Mouse (Mus musculus): ENCODE data around the gene Prm3.

Prm3 gene

GRCm38 (mm10) chr16:10771769-10772510 is 18.8 kb downstream of the Prm3 start:
- no peak for ATAC-seq (ENCODE audit: low TSS enrichment)

GRCm38 (mm10) chr16:10770531-10771325 is 20.0 kb downstream of the Prm3 start:
- ATAC-seq (ENCODE audit: low TSS enrichment), result no peak

- ATAC-seq (ENCODE audit: low TSS enrichment), result peak; percentile 97
Observed at GRCm38 (mm10) chr16:10769661-10770060, 21.1 kb downstream of the Prm3 start.

GRCm38 (mm10) chr16:10768821-10769220 is 21.9 kb downstream of the Prm3 start:
- no peak for ATAC-seq (ENCODE audit: low TSS enrichment)

GRCm38 (mm10) chr16:10767158-10767557 is 23.6 kb downstream of the Prm3 start:
- ATAC-seq (ENCODE audit: low TSS enrichment), result peak; percentile 57

- no peak for ATAC-seq (ENCODE audit: low TSS enrichment)
Observed at GRCm38 (mm10) chr16:10764323-10764722, 26.4 kb downstream of the Prm3 start.

GRCm38 (mm10) chr16:10763540-10764264 is 27.0 kb downstream of the Prm3 start:
- no peak for ATAC-seq (ENCODE audit: low TSS enrichment)

GRCm38 (mm10) chr16:10762569-10763180 is 28.0 kb downstream of the Prm3 start:
- ATAC-seq (ENCODE audit: low TSS enrichment), result no peak

GRCm38 (mm10) chr16:10761182-10761581 is 29.5 kb downstream of the Prm3 start:
- no peak for ATAC-seq (ENCODE audit: low TSS enrichment)

GRCm38 (mm10) chr16:10756168-10756567 is 34.5 kb downstream of the Prm3 start:
- no peak for ATAC-seq (ENCODE audit: low TSS enrichment)

GRCm38 (mm10) chr16:10754521-10755296 is 36.0 kb downstream of the Prm3 start:
- no peak for ATAC-seq (ENCODE audit: low TSS enrichment)

GRCm38 (mm10) chr16:10749824-10750223 is 40.9 kb downstream of the Prm3 start:
- peak; percentile 60 for ATAC-seq (ENCODE audit: low TSS enrichment)

GRCm38 (mm10) chr16:10749226-10749625 is 41.5 kb downstream of the Prm3 start:
- no peak for ATAC-seq (ENCODE audit: low TSS enrichment)

- 0 out of 2 replicates have a peak, but pooled peaks have one; percentile 18 for ATAC-seq (ENCODE audit: low TSS enrichment)
Observed at GRCm38 (mm10) chr16:10741082-10741481, 49.6 kb downstream of the Prm3 start.
